Comparison of ENCODE assay signal across 10 mouse cellular contexts in the genomic region with DNA sequence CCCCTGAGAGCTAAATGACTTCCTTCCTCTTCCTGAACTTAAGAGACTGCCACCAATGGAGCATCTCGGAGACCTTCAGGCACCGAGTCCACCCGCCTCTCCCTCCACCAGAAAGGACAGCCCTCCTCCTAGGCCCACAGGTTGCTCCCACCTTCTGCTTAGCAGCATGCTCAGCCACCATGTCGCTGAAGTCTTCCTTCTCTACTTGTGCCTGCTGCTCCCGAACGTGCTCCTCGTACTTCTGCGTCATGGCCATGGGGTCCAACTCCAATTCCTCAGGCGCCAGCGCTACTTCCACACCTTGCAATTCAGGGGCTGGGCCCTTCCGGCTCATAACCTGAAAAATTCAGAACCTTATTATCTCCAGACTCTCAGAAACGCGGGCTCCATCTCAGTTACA. TPM values are rescaled to one million over a fixed set of nuclear protein-coding genes. Genes with fewer than 3 reads are reported as not detected.
DNase-seq lines count a peak whose midpoint lies in the region; ATAC-seq and TF ChIP-seq lines count a peak whose summit lies in the region.
"Had no signal": no experiment of that assay in that cellular context is flagged by ENCODE, and none has a peak within 500 bp of the region (broad histone marks: within the 10 kb centered on the region; RNA-seq: fewer than 3 reads in every experiment).

No protein-coding gene starts in this region.

- H3K27ac ChIP-seq in hindbrain, embryonic 15.5 days (replicated peaks), result 0 out of 2 replicates have a peak overlapping the region, but pooled peaks have one; percentile 94
- H3K27ac ChIP-seq in hindbrain, postnatal 0 days, result no peak overlapping the region
- 0 out of 2 replicates have a peak overlapping the region, but pooled peaks have one; percentile 30 for H3K27ac ChIP-seq in midbrain, embryonic 12.5 days (replicated peaks)
- no peak overlapping the region for H3K27ac ChIP-seq in midbrain, embryonic 11.5 days (ENCODE audit: low read depth, low read length)
- peak overlapping the region; percentile 89; the same call in 1 of the 2 replicates for H3K27ac ChIP-seq in limb, embryonic 14.5 days (replicated peaks; ENCODE audit: low read depth, low read length)
- H3K27ac ChIP-seq in stomach, embryonic 16.5 days (ENCODE audit: low read length), result peak overlapping the region; percentile 89

- H3K9me3 ChIP-seq in hindbrain, embryonic 15.5 days, result no peaks in the 10 kb centered on the region
- no peaks in the 10 kb centered on the region for H3K9me3 ChIP-seq in hindbrain, postnatal 0 days (ENCODE audit: low read length)
- no peaks in the 10 kb centered on the region for H3K9me3 ChIP-seq in midbrain, embryonic 12.5 days
- no peaks in the 10 kb centered on the region for H3K9me3 ChIP-seq in midbrain, embryonic 11.5 days (ENCODE audit: control insufficient read depth, low read length)
- no peaks in the 10 kb centered on the region for H3K9me3 ChIP-seq in limb, embryonic 14.5 days (ENCODE audit: control insufficient read depth, low read length)
- no peaks in the 10 kb centered on the region for H3K9me3 ChIP-seq in stomach, embryonic 16.5 days (replicated peaks; ENCODE audit: control insufficient read depth, low read length)

- no peak overlapping the region for H3K4me3 ChIP-seq in hindbrain, embryonic 15.5 days
- no peak overlapping the region for H3K4me3 ChIP-seq in hindbrain, postnatal 0 days (ENCODE audit: low read length)
- H3K4me3 ChIP-seq in midbrain, embryonic 12.5 days, result no peak overlapping the region
- no peak overlapping the region for H3K4me3 ChIP-seq in midbrain, embryonic 11.5 days (ENCODE audit: low read depth, low read length)
- H3K4me3 ChIP-seq in limb, embryonic 14.5 days (replicated peaks; ENCODE audit: low read length), result no peak overlapping the region
- no peak overlapping the region for H3K4me3 ChIP-seq in stomach, embryonic 16.5 days (replicated peaks; ENCODE audit: low read length)

- H3K4me1 ChIP-seq in hindbrain, embryonic 15.5 days (replicated peaks), result peaks cover 36% of the 10 kb centered on the region
- peaks cover 17% of the 10 kb centered on the region for H3K4me1 ChIP-seq in hindbrain, postnatal 0 days (ENCODE audit: insufficient read depth, low read length)
- peaks cover 31% of the 10 kb centered on the region for H3K4me1 ChIP-seq in midbrain, embryonic 12.5 days
- H3K4me1 ChIP-seq in midbrain, embryonic 11.5 days (ENCODE audit: control insufficient read depth, insufficient read depth, low read length), result peaks cover 12% of the 10 kb centered on the region
- peaks cover 17% of the 10 kb centered on the region for H3K4me1 ChIP-seq in limb, embryonic 14.5 days (ENCODE audit: control insufficient read depth, insufficient read depth, low read length)
- H3K4me1 ChIP-seq in stomach, embryonic 16.5 days (ENCODE audit: control insufficient read depth, insufficient read depth, low read length), result peaks cover 20% of the 10 kb centered on the region

- H3K27me3 ChIP-seq in hindbrain, embryonic 15.5 days, result no peaks in the 10 kb centered on the region
- H3K27me3 ChIP-seq in hindbrain, postnatal 0 days (ENCODE audit: insufficient read depth, low read length), result no peaks in the 10 kb centered on the region
- H3K27me3 ChIP-seq in midbrain, embryonic 12.5 days, result no peaks in the 10 kb centered on the region
- H3K27me3 ChIP-seq in midbrain, embryonic 11.5 days (ENCODE audit: control insufficient read depth, insufficient read depth, low read length), result no peaks in the 10 kb centered on the region
- H3K27me3 ChIP-seq in limb, embryonic 14.5 days (ENCODE audit: control insufficient read depth, insufficient read depth, low read length), result no peaks in the 10 kb centered on the region
- no peaks in the 10 kb centered on the region for H3K27me3 ChIP-seq in stomach, embryonic 16.5 days (ENCODE audit: control insufficient read depth, insufficient read depth, low read length)

- TF ChIP-seq CTCF in hindbrain, postnatal 0 days (IDR thresholded peaks at IDR 0.05; ENCODE audit: low read depth), result no peak

- DNase-seq in hindbrain, postnatal 0 days (ENCODE audit: low spot score), result no peak
- no peak for DNase-seq in midbrain, embryonic 11.5 days (ENCODE audit: low spot score, missing footprints)
- no peak for DNase-seq in limb, embryonic 14.5 days (ENCODE audit: low spot score)
- DNase-seq in frontal cortex, adult 2 months (ENCODE audit: extremely low spot score in 1 of 2, low spot score in 1 of 2), result no peak
- DNase-seq: right cerebral cortex, postnatal 14 days had no signal

- peaks cover 48% of the 10 kb centered on the region for H3K36me3 ChIP-seq in hindbrain, embryonic 15.5 days
- H3K36me3 ChIP-seq in hindbrain, postnatal 0 days (ENCODE audit: insufficient read depth, low read length), result peaks cover 29% of the 10 kb centered on the region
- H3K36me3 ChIP-seq in midbrain, embryonic 12.5 days, result peaks cover 58% of the 10 kb centered on the region
- H3K36me3 ChIP-seq in midbrain, embryonic 11.5 days (ENCODE audit: control insufficient read depth, insufficient read depth, low read length), result peaks cover 32% of the 10 kb centered on the region
- H3K36me3 ChIP-seq in limb, embryonic 14.5 days (ENCODE audit: control insufficient read depth, insufficient read depth, low read length), result peaks cover 52% of the 10 kb centered on the region
- H3K36me3 ChIP-seq in stomach, embryonic 16.5 days (ENCODE audit: control insufficient read depth, insufficient read depth, low read length), result peaks cover 24% of the 10 kb centered on the region

- no peak overlapping the region for H3K9ac ChIP-seq in hindbrain, embryonic 15.5 days
- no peak overlapping the region for H3K9ac ChIP-seq in hindbrain, postnatal 0 days (replicated peaks; ENCODE audit: low read length)
- no peak overlapping the region; the same call in 1 of the 2 replicates for H3K9ac ChIP-seq in midbrain, embryonic 12.5 days (replicated peaks)
- H3K9ac ChIP-seq in midbrain, embryonic 11.5 days (ENCODE audit: low read length), result no peak overlapping the region
- 0 out of 2 replicates have a peak overlapping the region, but pooled peaks have one; percentile 16 for H3K9ac ChIP-seq in limb, embryonic 14.5 days (ENCODE audit: low read depth, low read length, severe bottlenecking)
- H3K9ac ChIP-seq in stomach, embryonic 16.5 days (ENCODE audit: low read length), result no peak overlapping the region

- no peak for TF ChIP-seq POLR2A in limb, embryonic 14.5 days (IDR thresholded peaks at IDR 0.05; ENCODE audit: borderline replicate concordance, extremely low read depth, insufficient read depth, insufficient read length)

- WGBS in hindbrain, embryonic 15.5 days, result 94% methylated on average over 12 of the region's 13 CpGs
- WGBS in hindbrain, postnatal 0 days, result 94% methylated on average over 12 of the region's 13 CpGs
- WGBS in midbrain, embryonic 12.5 days, result 93% methylated on average over 13 of the region's 13 CpGs
- WGBS in midbrain, embryonic 11.5 days, result 96% methylated on average over 13 of the region's 13 CpGs
- 90% methylated on average over 13 of the region's 13 CpGs for WGBS in limb, embryonic 14.5 days
- WGBS in stomach, embryonic 16.5 days, result 86% methylated on average over 13 of the region's 13 CpGs

- no peak for ATAC-seq in hindbrain, embryonic 15.5 days (ENCODE audit: low FRiP score, low read depth)
- ATAC-seq in hindbrain, postnatal 0 days, result no peak
- ATAC-seq in midbrain, embryonic 12.5 days (ENCODE audit: low FRiP score, low read depth), result no peak
- ATAC-seq in midbrain, embryonic 11.5 days (ENCODE audit: low FRiP score), result no peak
- no peak for ATAC-seq in limb, embryonic 14.5 days (ENCODE audit: low FRiP score, low read depth)
- no peak for ATAC-seq in stomach, embryonic 16.5 days (ENCODE audit: insufficient read depth, low FRiP score)
- ATAC-seq: forebrain, embryonic 16.5 days; hindbrain, embryonic 16.5 days had no signal

- H3K4me2 ChIP-seq in hindbrain, embryonic 15.5 days, result no peak overlapping the region
- H3K4me2 ChIP-seq in hindbrain, postnatal 0 days (ENCODE audit: low read depth, low read length), result no peak overlapping the region
- H3K4me2 ChIP-seq in midbrain, embryonic 12.5 days (replicated peaks), result no peak overlapping the region
- H3K4me2 ChIP-seq in midbrain, embryonic 11.5 days, result no peak overlapping the region
- no peak overlapping the region for H3K4me2 ChIP-seq in limb, embryonic 14.5 days (replicated peaks; ENCODE audit: low read depth, low read length, severe bottlenecking)
- no peak overlapping the region for H3K4me2 ChIP-seq in stomach, embryonic 16.5 days (ENCODE audit: low read depth, low read length)

RNA-seq across cellular contexts. Expression of a gene that starts 1.7 kb away (rescaled TPM):
- 47.4 and 58.3 TPM in 2 replicates for polyA plus RNA-seq in hindbrain, embryonic 15.5 days (2015; fragmentation: Nextera tagmentation; extraction: Ambion mirVana)
- total RNA-seq in hindbrain, postnatal 0 days (2014; rRNA removed), result 60.3 and 63.6 TPM in 2 replicates
- polyA plus RNA-seq in hindbrain, postnatal 0 days (2015; fragmentation: Nextera tagmentation; extraction: Ambion mirVana), result 33.1 and 41.0 TPM in 2 replicates
- polyA plus RNA-seq in midbrain, embryonic 12.5 days (2016; fragmentation: Nextera tagmentation; extraction: Ambion mirVana), result 32.5 and 32.8 TPM in 2 replicates
- polyA plus RNA-seq in midbrain, embryonic 11.5 days (2014; fragmentation: Nextera tagmentation; extraction: Ambion mirVana), result 24.8 and 26.1 TPM in 2 replicates
- polyA plus RNA-seq in limb, embryonic 14.5 days (2012; rRNA removed), result 42.0 and 53.7 TPM in 2 replicates
- polyA plus RNA-seq in limb, embryonic 14.5 days (2014; fragmentation: Nextera tagmentation; extraction: Ambion mirVana), result 30.7 and 33.1 TPM in 2 replicates
- 13.0 and 13.5 TPM in 2 replicates for polyA plus RNA-seq in stomach, embryonic 16.5 days (2015; fragmentation: Nextera tagmentation; extraction: Ambion mirVana)
- polyA plus RNA-seq in frontal cortex, adult 2 months (2012; rRNA removed), result 43.3 and 47.3 TPM in 2 replicates

RNA-seq across cellular contexts. Expression of a gene that starts 20.6 kb away (rescaled TPM):
- 312 and 338 TPM in 2 replicates for polyA plus RNA-seq in hindbrain, embryonic 15.5 days (2015; fragmentation: Nextera tagmentation; extraction: Ambion mirVana)
- 266 and 341 TPM in 2 replicates for total RNA-seq in hindbrain, postnatal 0 days (2014; rRNA removed)
- 322 and 334 TPM in 2 replicates for polyA plus RNA-seq in hindbrain, postnatal 0 days (2015; fragmentation: Nextera tagmentation; extraction: Ambion mirVana)
- polyA plus RNA-seq in midbrain, embryonic 12.5 days (2016; fragmentation: Nextera tagmentation; extraction: Ambion mirVana), result 411 and 418 TPM in 2 replicates
- 377 and 399 TPM in 2 replicates for polyA plus RNA-seq in midbrain, embryonic 11.5 days (2014; fragmentation: Nextera tagmentation; extraction: Ambion mirVana)
- polyA plus RNA-seq in limb, embryonic 14.5 days (2012; rRNA removed), result 173 and 174 TPM in 2 replicates
- 289 and 335 TPM in 2 replicates for polyA plus RNA-seq in limb, embryonic 14.5 days (2014; fragmentation: Nextera tagmentation; extraction: Ambion mirVana)
- polyA plus RNA-seq in stomach, embryonic 16.5 days (2015; fragmentation: Nextera tagmentation; extraction: Ambion mirVana), result 253 and 275 TPM in 2 replicates
- polyA plus RNA-seq in frontal cortex, adult 2 months (2012; rRNA removed), result 168 and 172 TPM in 2 replicates

RNA-seq across cellular contexts. Expression of a gene that starts 23.5 kb away (rescaled TPM):
- 40.4 and 48.8 TPM in 2 replicates for polyA plus RNA-seq in hindbrain, embryonic 15.5 days (2015; fragmentation: Nextera tagmentation; extraction: Ambion mirVana)
- 25.0 and 27.3 TPM in 2 replicates for total RNA-seq in hindbrain, postnatal 0 days (2014; rRNA removed)
- polyA plus RNA-seq in hindbrain, postnatal 0 days (2015; fragmentation: Nextera tagmentation; extraction: Ambion mirVana), result 26.9 and 31.9 TPM in 2 replicates
- 20.4 and 24.1 TPM in 2 replicates for polyA plus RNA-seq in midbrain, embryonic 12.5 days (2016; fragmentation: Nextera tagmentation; extraction: Ambion mirVana)
- polyA plus RNA-seq in midbrain, embryonic 11.5 days (2014; fragmentation: Nextera tagmentation; extraction: Ambion mirVana), result 15.6 TPM in 2 replicates
- polyA plus RNA-seq in limb, embryonic 14.5 days (2012; rRNA removed), result 7.1 and 10.8 TPM in 2 replicates
- polyA plus RNA-seq in limb, embryonic 14.5 days (2014; fragmentation: Nextera tagmentation; extraction: Ambion mirVana), result 5.0 and 7.4 TPM in 2 replicates
- 1.7 and 2.1 TPM in 2 replicates for polyA plus RNA-seq in stomach, embryonic 16.5 days (2015; fragmentation: Nextera tagmentation; extraction: Ambion mirVana)
- 61.5 and 70.3 TPM in 2 replicates for polyA plus RNA-seq in frontal cortex, adult 2 months (2012; rRNA removed)

Comparison
In these comparisons a context has a peak if more than half of its experiments do, and no peak if none do; other contexts are left out.
1. H3K27ac ChIP-seq: peak in hindbrain, embryonic 15.5 days (single experiment), midbrain, embryonic 12.5 days (single experiment), limb, embryonic 14.5 days (single experiment) and stomach, embryonic 16.5 days (single experiment); none in hindbrain, postnatal 0 days (single experiment) and midbrain, embryonic 11.5 days (single experiment).